Comparison of ENCODE assay signal across 13 mouse cellular contexts in genomic region chr6:120275301-120275700, GRCm38 (mm10). TPM values are rescaled to one million over a fixed set of nuclear protein-coding genes. Genes with fewer than 3 reads are reported as not detected.
DNase-seq lines count a peak whose midpoint lies in the region.
"Had no signal": no experiment of that assay in that cellular context is flagged by ENCODE, and none has a peak within 500 bp of the region (broad histone marks: within the 10 kb centered on the region; RNA-seq: fewer than 3 reads in every experiment).

No protein-coding gene starts in this region.

- H3K9me3 ChIP-seq in midbrain, embryonic 10.5 days (replicated peaks): no peaks in the 10 kb centered on the region
- no peaks in the 10 kb centered on the region for H3K9me3 ChIP-seq in hindbrain, embryonic 10.5 days

- no peaks in the 10 kb centered on the region for H3K27me3 ChIP-seq in midbrain, embryonic 10.5 days (ENCODE audit: low read depth, poor library complexity, severe bottlenecking)
- no peaks in the 10 kb centered on the region for H3K27me3 ChIP-seq in hindbrain, embryonic 10.5 days (ENCODE audit: insufficient read depth, poor library complexity, severe bottlenecking)

- intact Hi-C loops in heart, postnatal 14 days (cut with DNase I): no loop called here

- H3K36me3 ChIP-seq in midbrain, embryonic 10.5 days: no peaks in the 10 kb centered on the region
- H3K36me3 ChIP-seq in hindbrain, embryonic 10.5 days: no peaks in the 10 kb centered on the region

- WGBS in midbrain, embryonic 10.5 days: 59% methylated on average over 6 of the region's 6 CpGs
- 68% methylated on average over 6 of the region's 6 CpGs for WGBS in hindbrain, embryonic 10.5 days

- DNase-seq in gastrocnemius, postnatal 10 days: peak; percentile 24
- no peak for DNase-seq in gastrocnemius, adult 8-10 months (ENCODE audit: low spot score in 2 of 2)
- DNase-seq in 3T3-L1 (ENCODE audit: low read depth, low spot score): peak; percentile 57
- peak; percentile 43 to 52 for DNase-seq in adrenal gland, postnatal 36 days
- DNase-seq in heart, postnatal 14 days: peak; percentile 11 to 21
- DNase-seq in midbrain, embryonic 10.5 days (ENCODE audit: low spot score): no peak
- no peak for DNase-seq in spleen, postnatal 36 days (ENCODE audit: low spot score in 2 of 2)
- no peak for DNase-seq in hindbrain, embryonic 10.5 days (ENCODE audit: low spot score)
- DNase-seq: cerebellum, adult 8-10 months; kidney, postnatal 10 days had no signal

- no peaks in the 10 kb centered on the region for H3K4me1 ChIP-seq in midbrain, embryonic 10.5 days
- H3K4me1 ChIP-seq in hindbrain, embryonic 10.5 days (replicated peaks): peaks cover 10% of the 10 kb centered on the region; the same call in 1 of the 2 replicates

- no peak overlapping the region for H3K27ac ChIP-seq in midbrain, embryonic 10.5 days (replicated peaks)
- H3K27ac ChIP-seq in hindbrain, embryonic 10.5 days: no peak overlapping the region

- H3K4me3 ChIP-seq in midbrain, embryonic 10.5 days: no peak overlapping the region
- no peak overlapping the region for H3K4me3 ChIP-seq in hindbrain, embryonic 10.5 days

RNA-seq across cellular contexts. Expression of gene D330020A13Rik, which starts 18.9 kb away (rescaled TPM):
- total RNA-seq in gastrocnemius, postnatal 10 days (2021): under 1 TPM in 1 of 2 experiments, not detected in 1; 0.41 TPM
- not detected for total RNA-seq in gastrocnemius, adult 8-10 months (2022)
- total RNA-seq in adrenal gland, postnatal 36 days (2021): under 1 TPM in 1 of 2 experiments, not detected in 1; 0.40 TPM
- not detected for total RNA-seq in heart, postnatal 14 days (2021)
- not detected in 2 replicates for polyA plus RNA-seq in midbrain, embryonic 10.5 days (2016; fragmentation: Nextera tagmentation; extraction: Ambion mirVana)
- not detected in 2 replicates for polyA plus RNA-seq in hindbrain, embryonic 10.5 days (2016; fragmentation: Nextera tagmentation; extraction: Ambion mirVana)
- total RNA-seq: left cerebral cortex, postnatal 14 days had no signal
- polyA plus RNA-seq: lung, embryonic 16.5 days; stomach, embryonic 14.5 days had no signal

RNA-seq across cellular contexts. Expression of gene B4galnt3, which starts 19.1 kb away (rescaled TPM):
- total RNA-seq in gastrocnemius, postnatal 10 days (2021): 1 to 10 TPM; 3.3 to 3.4 TPM
- total RNA-seq in gastrocnemius, adult 8-10 months (2022): 1 to 10 TPM in 1 of 4 experiments, under 1 TPM in 3; 0.89 to 1.3 (median 0.95) TPM
- total RNA-seq in adrenal gland, postnatal 36 days (2021): 1 to 10 TPM; 7.4 to 8.9 TPM
- total RNA-seq in heart, postnatal 14 days (2021): under 1 TPM; 0.29 to 0.50 TPM
- 0.05 and 0.11 TPM in 2 replicates for polyA plus RNA-seq in midbrain, embryonic 10.5 days (2016; fragmentation: Nextera tagmentation; extraction: Ambion mirVana)
- 0.18 and 0.26 TPM in 2 replicates for polyA plus RNA-seq in hindbrain, embryonic 10.5 days (2016; fragmentation: Nextera tagmentation; extraction: Ambion mirVana)

Comparison
In these comparisons a context has a peak if more than half of its experiments do, and no peak if none do; other contexts are left out.
1. DNase-seq: peak in gastrocnemius, postnatal 10 days (single experiment), 3T3-L1 (single experiment), adrenal gland, postnatal 36 days (2 of 2) and heart, postnatal 14 days (2 of 2); none in gastrocnemius, adult 8-10 months (0 of 2), midbrain, embryonic 10.5 days (single experiment), spleen, postnatal 36 days (0 of 2) and hindbrain, embryonic 10.5 days (single experiment).